Mouse (Mus musculus) retina, postnatal 7 days (tissue): Measurements from ENCODE around the gene Adgb.

Source experiments
- DNase-seq: peaks from one replicate; pipeline ENCODE4 v3.0.0-alpha.2; 2012; ENCODE audit warnings: low read depth, low spot score

The Adgb gene

DNA sequence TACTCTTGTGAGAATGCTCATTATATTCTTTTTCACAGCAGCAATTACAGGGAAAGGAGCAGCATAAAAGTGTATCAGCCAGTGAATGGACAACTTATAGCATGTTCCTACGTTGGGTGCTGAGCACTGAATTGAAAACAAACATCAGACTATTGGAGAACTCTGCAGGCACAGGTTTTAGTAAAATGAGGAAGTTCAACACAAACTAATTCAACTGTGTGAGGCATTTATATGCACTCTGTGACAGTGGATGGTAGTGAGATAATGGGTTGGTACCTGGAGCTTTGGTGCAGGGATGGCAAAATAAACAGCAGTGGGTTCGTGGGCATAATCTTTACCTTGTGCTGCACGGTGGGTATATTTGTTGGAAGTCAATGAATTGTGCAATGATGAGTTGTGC is 121.6 kb downstream of the Adgb start:
- DNase-seq, result no peak

DNA sequence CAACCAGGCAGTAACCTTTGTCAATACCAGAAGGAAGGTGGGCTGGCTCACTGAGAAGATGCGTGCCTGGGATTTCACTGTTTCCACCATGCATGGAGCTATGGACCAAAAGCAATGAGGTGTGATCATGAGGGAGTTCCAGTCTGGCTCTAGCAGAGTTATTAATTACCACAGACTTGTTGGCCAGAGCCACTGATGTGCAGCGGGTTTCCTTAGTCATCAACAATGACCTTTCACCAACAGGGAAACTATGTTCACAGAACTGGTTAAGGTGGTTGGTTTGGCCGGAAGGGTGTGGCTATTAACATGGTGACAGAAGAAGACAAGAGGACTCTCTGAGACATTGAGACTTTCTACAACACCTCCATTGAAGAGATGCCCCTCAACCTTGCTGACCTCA is 128.2 kb downstream of the Adgb start:
- DNase-seq, result no peak

DNA sequence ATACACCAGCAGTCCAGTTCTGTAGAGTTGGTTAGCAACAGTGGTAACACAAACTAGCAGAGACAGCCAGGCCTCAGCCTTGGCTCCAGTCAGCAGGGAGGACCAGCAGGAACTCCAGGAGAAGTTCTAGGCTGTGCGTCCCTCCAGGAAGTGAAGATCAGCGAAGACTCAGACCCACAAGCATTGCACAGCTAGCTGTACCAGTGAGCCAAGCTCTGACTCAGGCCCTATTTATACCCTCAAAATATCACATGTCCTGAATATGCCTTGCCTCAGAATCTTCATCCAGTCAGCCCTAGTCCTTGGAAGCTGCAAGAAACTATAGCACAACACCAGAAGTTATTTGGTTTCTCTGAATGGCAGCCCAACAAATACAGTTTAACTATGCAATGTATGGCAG is 146.6 kb downstream of the Adgb start:
- no peak for DNase-seq

DNA sequence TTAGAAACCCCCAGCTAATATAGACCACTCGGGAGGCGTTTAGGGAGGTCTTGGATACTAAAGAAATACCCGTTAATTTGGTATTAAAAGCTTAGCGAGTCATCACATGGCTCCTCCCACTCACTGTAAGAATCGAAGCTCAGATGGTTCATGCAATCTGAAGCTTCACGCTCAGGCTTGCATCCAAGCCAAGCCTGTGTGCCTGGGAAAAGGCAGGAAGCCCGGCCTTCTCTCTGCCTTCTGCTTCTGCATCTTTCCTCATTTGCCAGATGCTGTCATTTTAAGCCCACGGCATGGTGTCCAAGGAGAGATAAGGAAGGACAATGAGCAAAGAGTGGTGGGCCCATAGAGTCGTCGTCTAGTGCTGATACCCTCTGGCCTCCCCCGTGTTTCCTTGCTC is 149.2 kb downstream of the Adgb start:
- no peak for DNase-seq

DNA sequence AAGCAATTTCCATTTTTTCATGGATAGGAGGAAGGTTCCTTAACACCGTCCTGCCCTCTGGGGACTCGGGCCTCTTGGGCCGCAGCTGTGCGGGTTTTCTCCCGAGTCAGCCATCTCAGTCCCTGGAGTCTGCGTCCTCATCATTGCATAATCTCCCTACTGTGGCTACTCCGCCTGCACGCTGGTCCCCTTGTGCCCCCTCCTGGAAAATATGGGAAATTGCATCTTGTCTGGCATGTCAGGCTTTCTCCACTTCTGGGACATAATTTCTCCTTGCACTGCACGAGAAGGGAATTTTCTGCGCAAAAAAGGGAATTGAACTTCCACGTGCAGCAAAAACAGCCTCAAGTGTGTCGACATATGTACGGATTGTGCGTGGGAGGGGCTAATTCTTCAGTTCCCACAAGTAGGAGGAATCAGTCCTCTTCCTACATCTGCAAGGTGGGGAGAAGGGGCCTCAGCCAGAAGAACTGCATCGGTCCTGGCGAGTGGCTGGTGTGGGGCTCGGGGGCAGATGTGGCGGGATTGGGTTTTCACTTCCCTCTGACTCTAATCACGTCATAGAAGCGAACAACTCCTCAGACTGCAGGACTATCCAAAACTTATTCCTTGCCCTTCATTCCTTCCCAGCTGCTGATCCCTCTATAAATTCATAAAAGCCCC is 150.9 kb downstream of the Adgb start:
- peak; percentile 73 for DNase-seq

DNA sequence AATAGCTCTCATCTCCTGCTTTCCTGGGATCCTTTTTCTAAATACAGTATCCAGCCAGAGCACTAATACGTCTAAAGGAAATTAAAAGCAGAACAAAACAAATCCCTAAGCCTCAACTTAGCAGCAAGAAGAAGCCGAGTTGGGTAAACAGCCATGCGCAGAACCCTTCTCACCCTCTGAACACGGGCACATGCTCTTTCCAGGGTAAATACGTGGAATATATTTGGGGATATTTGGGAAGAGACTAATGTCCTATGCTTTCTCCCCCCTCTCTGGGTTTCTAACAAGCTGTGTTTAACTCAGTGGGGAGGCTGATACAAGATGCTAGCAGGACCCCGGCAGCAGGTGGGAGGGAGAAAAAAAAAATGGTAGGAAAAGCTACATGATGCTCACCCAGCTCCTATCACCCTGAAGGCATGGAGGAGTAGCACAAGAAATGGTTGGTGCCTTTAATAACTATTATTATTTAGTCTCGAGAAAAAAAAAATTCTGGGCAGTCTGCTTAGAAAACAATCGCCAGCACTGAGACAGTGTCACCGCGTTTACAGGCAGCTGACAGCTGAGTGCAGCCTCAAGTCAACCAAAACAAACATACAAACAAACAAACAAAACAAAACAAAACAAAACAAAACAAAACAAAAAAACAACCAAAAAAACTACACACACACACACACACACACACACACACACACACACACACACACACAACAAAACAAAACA is 151.6 kb downstream of the Adgb start:
- no peak for DNase-seq

DNA sequence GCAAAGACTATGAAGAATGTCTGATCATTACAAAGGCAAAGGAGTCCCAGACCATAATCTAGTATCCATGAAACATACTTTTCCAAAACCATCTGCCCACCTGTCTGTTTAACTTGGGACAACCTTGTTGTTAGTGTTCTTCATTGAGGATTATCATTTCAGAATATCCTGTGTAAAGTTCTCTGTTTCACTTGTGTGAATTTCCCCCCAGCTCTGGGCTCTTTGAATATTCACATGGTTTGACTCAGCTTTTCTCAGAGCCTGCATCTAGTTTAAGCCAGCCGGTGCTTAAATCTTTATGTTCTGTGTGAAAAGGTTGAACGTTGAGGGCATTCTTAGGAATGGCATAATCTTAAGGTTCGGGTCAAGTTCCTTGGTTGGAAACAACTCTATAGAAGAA is 154.0 kb downstream of the Adgb start:
- DNase-seq, result no peak

DNA sequence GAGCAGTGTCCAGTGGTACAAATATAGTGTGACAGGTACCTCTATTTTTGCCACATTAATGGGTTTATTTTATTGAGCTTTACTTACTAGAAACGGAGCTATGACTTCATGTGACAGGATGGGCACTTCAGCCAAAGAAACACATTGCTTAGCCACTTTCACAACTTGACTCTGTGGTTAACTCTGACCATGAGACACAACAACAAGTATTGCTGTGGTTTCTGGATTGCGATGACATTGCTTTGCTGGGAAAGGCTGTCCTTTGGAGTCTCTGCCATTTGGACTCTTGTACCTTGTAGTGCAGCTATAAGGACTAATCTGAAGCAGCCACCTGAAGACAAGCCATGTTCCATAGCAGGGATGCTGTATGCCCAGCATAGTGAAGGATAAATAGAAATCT is 156.5 kb downstream of the Adgb start:
- DNase-seq, result no peak

DNA sequence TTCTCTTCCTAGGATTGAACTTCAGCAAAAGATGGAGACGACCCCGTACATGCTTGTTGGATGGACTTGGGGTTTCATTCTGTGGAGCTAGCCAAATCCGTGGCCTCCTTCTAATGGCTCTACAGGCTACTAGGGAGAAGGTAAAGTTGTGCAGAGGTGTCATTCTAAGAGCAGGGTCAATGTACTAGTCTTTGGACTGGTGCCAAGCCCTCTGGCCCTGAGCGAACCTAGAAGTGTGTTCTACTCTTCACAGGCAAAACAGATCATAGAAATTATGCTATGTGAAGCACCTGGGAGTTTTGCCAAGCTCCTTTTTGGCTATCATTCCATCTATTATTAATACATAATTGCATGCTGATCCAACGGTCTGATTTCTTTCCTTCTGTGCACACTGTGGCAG is 157.6 kb downstream of the Adgb start:
- DNase-seq, result no peak

DNA sequence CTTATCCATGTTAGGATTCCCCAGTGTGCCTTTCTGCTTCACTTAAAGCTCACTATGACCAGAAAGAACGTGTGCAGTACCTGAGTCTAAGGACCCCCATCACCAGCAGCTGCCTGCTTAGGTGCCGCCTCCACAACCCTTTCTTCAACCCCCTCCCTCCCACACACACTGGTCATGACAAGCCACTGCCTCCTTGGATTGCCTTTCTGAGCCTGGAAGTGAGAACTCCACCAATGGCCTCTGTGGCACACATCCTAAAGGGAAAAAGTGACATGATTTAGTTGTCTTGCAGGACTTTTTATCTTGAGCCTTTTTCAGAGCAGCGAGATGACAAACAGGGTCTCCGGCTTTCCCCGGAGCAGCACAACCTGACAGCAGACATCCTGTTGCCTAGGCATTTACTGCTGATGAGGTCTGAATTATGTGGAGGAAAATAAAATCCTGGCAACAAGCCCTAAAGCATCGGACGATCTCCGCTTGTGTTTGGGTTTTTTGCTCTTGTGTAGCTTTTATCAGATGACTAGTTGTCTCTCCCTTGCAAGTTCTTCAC is 162.2 kb downstream of the Adgb start:
- DNase-seq, result no peak

DNA sequence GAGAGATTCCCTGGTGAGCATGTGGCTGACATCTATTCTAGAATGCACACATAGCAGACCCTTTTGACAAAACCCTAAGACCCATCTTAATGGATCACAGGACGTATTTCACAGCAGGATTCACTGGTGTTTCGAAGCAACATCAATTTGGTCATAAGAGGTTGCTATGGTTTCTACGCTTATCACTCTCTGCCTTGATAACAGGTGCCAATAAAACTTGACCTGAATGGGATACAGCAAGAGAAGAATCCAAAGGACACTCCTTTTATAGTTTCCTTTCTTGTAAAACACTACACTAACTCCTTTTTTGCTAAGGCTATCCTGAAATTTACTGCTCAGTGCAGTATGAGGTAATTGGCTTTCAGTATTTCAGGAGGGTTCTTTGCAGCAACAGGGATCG is 163.1 kb downstream of the Adgb start:
- DNase-seq, result no peak

DNA sequence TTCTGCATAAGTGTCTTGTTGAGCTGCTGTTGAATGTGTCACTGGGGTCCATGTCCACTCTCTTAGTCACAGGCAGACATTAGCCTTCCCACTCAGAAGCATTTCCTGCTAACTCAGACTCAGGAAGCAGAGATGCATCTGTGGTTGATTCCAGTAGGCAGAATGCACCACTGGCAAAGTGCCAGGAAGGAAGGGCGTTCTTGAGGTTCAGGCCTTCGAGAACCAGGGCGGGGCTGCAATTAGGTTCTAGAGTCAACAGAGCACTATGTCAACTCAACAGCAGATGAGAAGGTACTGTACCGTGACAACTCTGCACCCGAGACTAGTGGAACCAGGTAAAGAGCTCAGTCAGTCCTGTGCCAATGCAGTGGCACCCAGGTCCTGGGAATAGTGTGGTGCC is 164.7 kb downstream of the Adgb start:
- DNase-seq, result no peak

DNA sequence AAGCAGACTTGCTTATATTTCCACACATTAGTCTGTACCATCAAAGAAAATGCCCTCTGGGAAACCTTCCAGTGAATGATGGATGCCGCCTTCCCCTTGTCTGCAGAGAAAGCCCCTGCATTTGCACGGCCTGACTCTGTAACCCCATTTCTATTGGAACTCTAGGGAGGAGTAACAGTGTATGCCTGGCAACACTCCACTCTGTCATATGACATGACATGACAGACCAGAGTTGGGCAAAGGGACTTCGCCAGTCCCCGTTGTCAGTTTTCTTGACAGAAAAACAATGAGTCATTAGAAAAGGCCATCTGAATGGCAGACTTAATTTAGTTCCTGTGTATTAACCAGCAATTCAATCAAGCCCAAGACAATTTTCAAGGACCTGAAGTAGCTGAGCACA is 167.8 kb downstream of the Adgb start:
- DNase-seq, result no peak

DNA sequence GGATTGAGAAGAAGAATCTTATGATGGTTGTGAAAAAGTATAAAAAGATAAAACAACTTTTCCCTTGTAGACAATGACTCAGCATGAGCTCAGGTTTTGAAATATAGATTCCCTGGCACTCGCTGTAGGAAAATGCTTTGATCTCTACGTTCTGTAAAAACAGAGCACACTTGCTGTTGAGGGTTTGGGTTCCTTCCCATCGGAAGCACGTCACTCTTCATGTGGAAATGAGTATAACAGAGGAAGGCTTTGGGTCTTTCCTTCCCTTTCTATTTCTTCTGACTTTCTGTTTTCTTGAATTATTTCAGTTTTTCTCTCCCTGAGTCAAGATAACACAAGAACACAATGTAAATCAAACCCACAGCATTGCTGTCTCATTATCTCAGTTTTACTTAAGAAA is 170.4 kb downstream of the Adgb start:
- DNase-seq, result no peak

DNA sequence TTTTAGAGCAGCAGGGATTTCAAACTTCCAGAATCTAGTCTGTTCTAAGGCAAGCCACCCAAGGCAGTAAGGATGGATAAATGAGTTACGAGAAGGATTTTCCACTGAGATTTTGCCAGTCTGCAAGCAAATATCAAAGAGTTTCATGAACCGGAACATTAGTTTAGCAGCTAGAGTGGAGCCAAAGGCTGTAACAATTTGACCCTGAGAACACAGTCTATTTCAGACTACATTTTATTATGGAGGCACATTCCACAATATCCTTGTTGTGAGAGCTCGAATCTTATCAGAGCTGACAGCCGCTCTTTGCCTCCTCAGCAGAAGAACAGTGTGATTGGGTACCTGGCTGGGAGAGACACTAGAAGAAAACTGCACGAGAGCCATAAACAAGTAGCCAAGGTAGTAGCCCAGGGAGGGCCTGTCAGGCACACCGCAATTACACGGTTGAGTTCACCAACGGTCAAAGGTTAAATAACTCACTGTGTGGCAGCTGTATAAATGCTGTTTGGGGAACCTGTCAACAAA is 171.1 kb downstream of the Adgb start:
- DNase-seq, result no peak

DNA sequence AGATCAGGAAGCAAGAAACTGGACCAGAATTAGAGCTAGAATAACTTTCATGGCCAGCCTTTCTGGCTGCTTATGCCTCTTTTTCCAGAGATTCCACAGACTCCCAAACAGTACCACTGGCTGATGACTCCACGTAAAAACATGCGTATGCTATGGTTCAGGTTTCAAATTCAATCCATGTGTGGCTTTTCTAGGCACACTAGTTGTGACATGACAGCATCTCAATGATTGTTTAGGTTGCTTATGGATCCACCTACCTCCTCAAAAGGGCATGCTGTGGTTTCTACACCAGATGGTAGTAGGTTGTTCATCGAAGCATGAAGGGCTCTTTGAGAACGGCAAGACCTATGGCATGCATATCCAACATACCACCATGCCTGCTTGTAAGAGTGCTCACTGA is 172.1 kb downstream of the Adgb start:
- no peak for DNase-seq

DNA sequence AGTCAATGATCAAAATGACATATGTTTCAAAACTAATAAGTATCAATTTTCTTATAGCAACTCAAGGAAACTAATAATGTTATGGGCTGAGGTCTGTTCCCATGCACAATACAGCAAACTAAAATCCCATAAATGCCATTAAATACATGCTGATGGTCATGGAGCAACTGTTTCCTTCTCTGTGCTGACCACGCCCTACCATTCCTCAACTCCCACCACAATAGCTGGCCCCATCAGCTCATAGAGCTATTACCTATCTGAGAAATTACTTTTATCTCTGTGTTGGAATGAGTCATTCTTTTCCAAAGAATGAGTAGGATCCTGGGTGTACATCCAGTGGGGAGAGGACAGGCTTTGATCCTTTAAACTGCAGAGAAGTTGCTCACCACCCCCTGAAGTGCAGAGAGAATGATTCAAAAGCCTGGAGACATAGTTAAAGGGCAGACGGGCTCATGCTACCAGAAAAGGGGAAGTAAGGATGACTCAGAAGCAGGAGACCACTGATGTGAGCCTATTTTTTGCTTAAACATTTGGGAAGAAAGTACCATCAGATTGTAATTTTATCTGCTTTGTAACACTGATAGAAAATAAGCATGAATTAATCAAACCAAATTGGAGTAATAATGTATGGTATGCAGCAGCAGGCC is 184.8 kb downstream of the Adgb start:
- DNase-seq, result no peak
